Mouse (Mus musculus) embryonic fibroblast, embryonic 13.5 days (primary cell): ENCODE data around the gene Sh2d1b2.

Experiments
- CTCF ChIP-seq: IDR thresholded peaks from 2 replicates; pipeline ENCODE4 v1.5.1; 2011; ENCODE audit warnings: mild to moderate bottlenecking, control low read depth, low read length, moderate library complexity, borderline replicate concordance; ENCODE audit not compliant: insufficient read depth
- POLR2A ChIP-seq: IDR thresholded peaks from 2 replicates; pipeline ENCODE4 v1.6.1; 2011; ENCODE audit warnings: low read depth, mild to moderate bottlenecking, control low read depth, low read length, moderate library complexity

DNA sequence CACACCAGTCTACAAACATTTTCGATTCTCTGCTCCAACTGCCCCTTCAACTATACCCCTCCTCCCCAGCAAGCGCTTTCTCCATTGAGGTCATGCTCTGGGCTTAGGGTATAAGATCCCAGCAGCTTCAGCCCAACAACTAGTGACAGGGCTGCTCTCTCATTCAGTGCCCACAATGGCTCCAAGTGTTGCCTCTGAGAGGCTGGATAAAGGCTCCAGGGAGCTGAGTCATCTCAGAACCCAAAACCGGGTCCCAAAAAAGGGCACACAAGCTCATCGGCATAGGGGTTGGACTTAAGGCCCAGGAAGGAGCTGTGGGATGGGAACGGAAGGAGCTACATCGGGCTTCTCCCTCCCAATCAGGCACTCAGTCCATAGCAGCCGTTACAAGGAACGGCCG, 69.1 kb downstream of the Sh2d1b2 start:
- TF ChIP-seq CTCF (no peak), POLR2A (no peak)
